Mouse (Mus musculus) thymus, postnatal 10 days (tissue): ENCODE measurements around the gene Fat2.

Experiments used
- DNase-seq, 2 experiments: peaks; one replicate each; pipeline ENCODE4 v3.0.0; 2021; ENCODE audit warnings: low spot score in 2 of 2

Fat2 gene

GRCm38 (mm10) chr11:55239496-55239895, 96.9 kb downstream of the Fat2 start:
- DNase-seq = no peak

GRCm38 (mm10) chr11:55236815-55237214, 99.5 kb downstream of the Fat2 start:
- no peak for DNase-seq

- DNase-seq = no peak
Measured at GRCm38 (mm10) chr11:55234791-55235190, 101.6 kb downstream of the Fat2 start.

- no peak for DNase-seq
Measured at GRCm38 (mm10) chr11:55234288-55234687, 102.1 kb downstream of the Fat2 start.

- no peak for DNase-seq
Measured at GRCm38 (mm10) chr11:55231034-55231433, 105.3 kb downstream of the Fat2 start.

- DNase-seq = no peak
Measured at GRCm38 (mm10) chr11:55221306-55221705, 115.1 kb downstream of the Fat2 start.

GRCm38 (mm10) chr11:55218473-55218872, 117.9 kb downstream of the Fat2 start:
- no peak for DNase-seq

- no peak for DNase-seq
Measured at GRCm38 (mm10) chr11:55217880-55218279, 118.5 kb downstream of the Fat2 start.

GRCm38 (mm10) chr11:55217418-55217817, 118.9 kb downstream of the Fat2 start:
- DNase-seq = no peak

- DNase-seq = no peak
Measured at GRCm38 (mm10) chr11:55216830-55217229, 119.5 kb downstream of the Fat2 start.

GRCm38 (mm10) chr11:55216061-55216460, 120.3 kb downstream of the Fat2 start:
- no peak for DNase-seq

GRCm38 (mm10) chr11:55214978-55215377, 121.4 kb downstream of the Fat2 start:
- DNase-seq = no peak

GRCm38 (mm10) chr11:55214161-55214560, 122.2 kb downstream of the Fat2 start:
- no peak for DNase-seq

GRCm38 (mm10) chr11:55213518-55213917, 122.8 kb downstream of the Fat2 start:
- no peak for DNase-seq

GRCm38 (mm10) chr11:55209626-55210353, 126.6 kb downstream of the Fat2 start:
- no peak for DNase-seq

GRCm38 (mm10) chr11:55209032-55209431, 127.3 kb downstream of the Fat2 start:
- no peak for DNase-seq

GRCm38 (mm10) chr11:55208001-55208690, 128.2 kb downstream of the Fat2 start:
- DNase-seq = no peak

GRCm38 (mm10) chr11:55204602-55205001, 131.8 kb downstream of the Fat2 start:
- DNase-seq = peak in 1 of 2 experiments; percentile 11

GRCm38 (mm10) chr11:55204159-55204596, 132.2 kb downstream of the Fat2 start, which contains the start of gene Slc36a1:
TSS of gene Slc36a1 (plus strand) at chr11:55204350.
- DNase-seq = peak; percentile 91 to 99
